Mouse (Mus musculus): ENCODE results near the gene Gm42906.
A peak's percentile ranks its signal among the peaks of the same experiment; 100 is the strongest.

The Gm42906 gene

DNA sequence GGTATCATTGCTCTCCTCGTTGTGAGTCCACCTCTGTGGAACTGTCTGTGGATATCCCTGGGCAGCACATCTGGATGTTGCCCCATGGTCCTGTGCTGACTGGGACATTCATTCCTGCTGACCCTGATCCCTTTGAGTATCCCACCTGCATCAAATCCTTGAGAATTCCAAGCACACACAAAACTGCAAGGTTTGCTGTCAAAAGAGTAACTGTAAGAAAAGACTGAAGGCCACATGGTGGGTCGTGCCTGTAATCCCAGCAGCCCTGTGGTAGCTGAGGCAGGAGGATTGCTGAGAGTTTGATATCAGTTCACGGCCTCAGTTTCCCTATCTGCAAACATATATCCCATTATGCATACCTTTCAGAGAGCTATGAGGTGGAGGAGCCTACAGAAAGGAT, 321.1 kb downstream of the Gm42906 start:
- DNase-seq: no peak

GRCm38 (mm10) chr5:151105054-151105971, 322.6 kb downstream of the Gm42906 start:
- DNase-seq: no peak

GRCm38 (mm10) chr5:151104354-151105053, 323.5 kb downstream of the Gm42906 start:
- peak in 1 of 2 experiments; percentile 37 for DNase-seq

- peak in 1 of 2 experiments; percentile 36 for DNase-seq
Observed at GRCm38 (mm10) chr5:151103284-151103683, 324.7 kb downstream of the Gm42906 start.

DNA sequence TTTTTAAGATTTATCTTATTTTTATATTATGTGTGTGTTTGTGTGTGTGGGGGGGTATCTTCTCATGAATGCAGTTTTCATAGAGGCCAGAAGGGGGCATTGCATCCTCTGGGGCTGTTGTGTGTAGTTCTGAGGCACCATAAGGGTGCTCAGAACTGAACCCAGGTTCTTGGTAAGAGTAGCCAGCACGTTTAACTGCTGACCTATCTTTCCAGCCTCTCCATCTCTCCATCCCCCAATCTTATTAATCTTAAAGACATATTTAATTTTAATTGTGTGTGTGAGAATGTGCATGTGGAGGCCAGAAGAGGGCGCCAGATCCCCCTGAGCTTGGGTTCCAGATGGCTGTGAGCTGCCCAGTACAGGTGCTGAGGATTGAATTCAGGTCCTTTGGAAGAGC, 325.7 kb downstream of the Gm42906 start:
- DNase-seq: no peak

GRCm38 (mm10) chr5:151096012-151096411, 332.0 kb downstream of the Gm42906 start:
- DNase-seq: peak in 1 of 2 experiments; percentile 33

DNA sequence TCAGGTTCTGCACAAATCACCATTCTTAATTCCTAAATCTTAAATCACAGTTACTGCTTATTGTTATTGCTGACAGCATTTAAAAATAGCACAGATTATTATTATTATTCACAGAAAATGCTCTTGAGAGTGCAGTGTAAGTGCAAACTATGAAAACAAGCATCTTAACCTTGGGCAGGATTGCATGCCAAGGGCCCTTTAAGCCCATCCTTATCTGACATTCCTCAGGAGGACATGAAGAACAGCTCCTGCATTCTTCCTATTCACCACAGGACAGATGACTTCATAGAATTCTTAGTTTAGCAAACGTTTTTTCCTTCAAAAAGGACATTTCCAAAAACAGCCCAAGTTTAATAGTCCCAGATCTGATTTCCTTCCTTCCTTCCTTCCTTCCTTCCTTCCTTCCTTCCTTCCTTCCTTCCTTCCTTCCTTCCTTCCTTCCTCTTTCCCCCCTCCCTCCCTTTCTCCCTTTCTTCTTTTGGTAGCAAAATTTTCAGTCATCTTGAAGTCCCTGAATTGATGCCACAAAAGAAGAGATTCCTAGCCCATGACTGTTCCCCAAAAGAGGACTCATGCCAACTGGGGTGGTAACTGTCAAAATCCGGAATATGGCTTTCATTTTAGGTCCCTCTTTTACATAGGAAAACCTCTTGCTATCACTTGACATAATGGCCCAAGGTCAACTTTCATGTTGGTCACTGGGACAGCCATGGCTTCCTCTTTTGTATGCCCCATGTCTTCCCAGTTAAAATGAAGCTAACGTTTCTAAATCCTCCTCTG, 334.9 kb downstream of the Gm42906 start:
- no peak for DNase-seq

- DNase-seq: peak in 1 of 2 experiments; percentile 40
Observed at GRCm38 (mm10) chr5:151090996-151091395, 337.0 kb downstream of the Gm42906 start.

GRCm38 (mm10) chr5:151089201-151089600, 338.8 kb downstream of the Gm42906 start:
- DNase-seq: peak in 1 of 2 experiments; percentile 31

GRCm38 (mm10) chr5:151086425-151087202, 341.3 kb downstream of the Gm42906 start:
- DNase-seq: peak in 1 of 2 experiments; percentile 44

GRCm38 (mm10) chr5:151085749-151086148, 342.2 kb downstream of the Gm42906 start:
- DNase-seq: no peak

DNA sequence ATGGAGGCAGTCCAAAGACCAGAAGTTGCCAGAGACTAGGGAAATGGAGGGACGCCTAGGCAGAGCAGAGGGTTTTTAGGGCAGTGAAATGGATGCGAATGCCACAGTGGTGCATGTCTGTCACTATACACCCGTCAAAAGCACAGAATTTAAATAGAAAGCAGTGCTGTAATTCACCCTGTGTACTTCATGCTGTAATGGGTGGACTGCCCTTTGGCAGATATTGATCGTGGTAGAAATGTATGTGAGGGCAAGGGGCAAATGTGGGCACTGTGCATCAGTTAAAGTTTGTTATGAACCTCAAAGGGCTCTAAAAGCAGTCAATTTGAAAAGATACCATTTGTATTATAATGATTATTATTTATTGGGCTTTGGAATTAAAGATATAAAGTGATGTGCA, 347.7 kb downstream of the Gm42906 start:
- DNase-seq: no peak

DNA sequence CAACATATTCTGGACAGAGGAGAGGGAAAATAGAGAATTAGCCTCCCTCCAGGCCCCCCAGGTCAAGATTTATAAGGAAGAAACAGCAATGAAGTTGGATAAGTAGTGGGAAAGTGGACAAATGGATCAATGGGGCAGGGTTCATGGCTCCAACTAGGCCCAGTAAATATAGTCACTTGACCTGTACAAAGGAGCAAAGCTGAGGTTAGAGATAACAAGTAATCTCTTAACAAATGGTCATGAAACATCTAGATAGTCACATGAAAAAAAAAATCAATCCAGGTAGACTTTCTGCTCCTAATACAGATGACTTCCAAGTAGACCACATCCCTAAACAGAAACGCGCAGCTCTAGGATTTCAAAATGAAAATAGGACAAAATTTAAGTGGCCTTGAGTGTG, 350.0 kb downstream of the Gm42906 start:
- no peak for DNase-seq

DNA sequence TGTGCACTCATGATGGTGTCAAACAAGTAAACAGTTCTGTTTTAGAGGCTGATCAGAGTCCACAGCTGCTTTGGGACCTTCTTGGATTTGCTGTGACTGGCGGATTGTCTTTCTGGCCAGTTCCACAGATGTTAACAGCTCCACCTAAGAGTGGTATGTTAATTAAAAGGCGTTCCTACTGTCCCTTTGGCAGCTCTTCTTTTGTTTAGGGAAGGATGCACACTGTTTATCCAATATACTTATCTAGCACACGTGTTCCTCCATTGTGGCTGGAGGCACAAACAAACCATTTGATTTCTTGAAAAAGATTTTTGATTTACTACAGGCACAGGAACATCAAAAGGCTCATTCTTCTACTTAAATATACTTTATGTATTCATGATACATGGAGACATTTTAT, 351.0 kb downstream of the Gm42906 start:
- no peak for DNase-seq

DNA sequence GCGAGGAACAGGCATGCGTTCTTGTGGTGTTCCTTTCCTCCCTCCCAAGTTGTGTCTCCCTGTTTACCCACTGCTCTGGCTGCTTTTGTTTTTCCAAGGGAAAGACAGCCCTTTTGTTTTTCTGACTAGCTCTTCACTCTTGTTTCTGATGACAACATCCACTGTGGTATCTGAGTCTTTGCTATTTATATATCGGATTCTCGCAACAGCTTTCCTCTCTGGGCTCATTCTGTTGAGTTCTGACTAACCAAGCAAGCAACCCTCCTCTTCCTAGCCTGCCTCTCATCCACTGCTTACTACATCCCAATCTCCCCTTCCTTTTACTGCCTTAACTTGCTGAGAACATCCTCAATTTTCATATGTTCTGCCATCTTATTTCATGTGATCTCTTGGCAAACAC, 353.7 kb downstream of the Gm42906 start:
- DNase-seq: no peak

DNA sequence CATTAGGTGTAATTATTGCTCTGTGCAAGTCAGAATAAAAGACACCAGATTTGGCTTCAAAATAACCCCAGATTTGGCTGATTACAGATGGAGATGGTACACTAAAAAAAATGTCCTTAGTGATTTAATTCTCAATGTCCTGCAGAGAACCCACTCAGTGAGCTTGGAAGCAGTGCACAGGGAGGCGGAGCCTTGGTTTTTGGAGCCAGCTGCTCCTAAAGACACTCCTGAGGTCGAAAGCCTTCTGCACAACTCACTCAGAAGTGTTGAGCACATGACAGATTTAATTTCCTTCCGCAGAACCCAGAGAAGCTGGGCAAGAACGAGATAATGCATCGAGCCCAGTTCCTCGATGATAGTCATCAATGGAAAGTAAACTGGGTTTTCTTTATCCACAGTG, 356.5 kb downstream of the Gm42906 start:
- DNase-seq: no peak

DNA sequence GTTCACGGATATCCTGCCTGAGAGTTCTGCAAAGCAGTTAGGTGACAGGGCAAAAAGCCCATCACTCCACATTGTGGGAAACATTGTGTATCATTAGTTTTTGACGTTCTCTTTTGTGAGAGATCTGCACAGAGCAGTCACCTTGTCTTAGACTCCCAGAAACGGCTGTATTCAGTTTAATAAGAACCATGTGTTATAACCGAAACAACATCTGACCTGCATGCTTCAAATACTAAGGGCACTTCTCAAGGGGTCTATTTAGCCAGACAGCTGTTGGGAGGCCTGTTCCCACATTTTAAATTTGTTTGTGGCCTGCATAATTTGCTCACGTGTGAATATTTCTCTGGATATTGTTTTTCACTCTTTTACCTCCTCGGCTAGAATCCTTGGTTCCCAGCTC, 357.1 kb downstream of the Gm42906 start:
- DNase-seq: no peak

DNA sequence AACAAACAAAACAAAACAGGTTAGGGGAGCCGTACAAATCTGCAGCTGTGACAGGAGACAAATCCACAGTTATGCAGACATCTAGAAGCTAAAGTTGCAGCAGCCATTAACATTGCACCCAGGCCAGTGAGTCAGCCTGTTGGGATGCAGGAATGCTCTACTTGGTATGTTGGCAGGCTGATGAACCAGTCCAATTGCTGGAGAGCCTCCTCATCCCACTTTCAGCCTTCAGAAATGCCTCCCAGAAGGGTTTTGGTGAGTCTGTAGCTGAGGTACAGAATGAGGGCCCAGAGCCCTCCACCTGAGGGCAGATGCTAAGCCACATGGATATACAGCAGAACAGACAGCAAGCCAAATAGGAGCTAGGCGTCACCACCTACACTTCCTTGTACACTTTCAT, 358.4 kb downstream of the Gm42906 start:
- no peak for DNase-seq

- DNase-seq: no peak
Observed at GRCm38 (mm10) chr5:151066016-151066415, 361.9 kb downstream of the Gm42906 start.

GRCm38 (mm10) chr5:151065228-151065627, 362.7 kb downstream of the Gm42906 start:
- peak in 1 of 2 experiments; percentile 34 for DNase-seq

GRCm38 (mm10) chr5:151061942-151062341, 366.0 kb downstream of the Gm42906 start:
- DNase-seq: no peak

DNA sequence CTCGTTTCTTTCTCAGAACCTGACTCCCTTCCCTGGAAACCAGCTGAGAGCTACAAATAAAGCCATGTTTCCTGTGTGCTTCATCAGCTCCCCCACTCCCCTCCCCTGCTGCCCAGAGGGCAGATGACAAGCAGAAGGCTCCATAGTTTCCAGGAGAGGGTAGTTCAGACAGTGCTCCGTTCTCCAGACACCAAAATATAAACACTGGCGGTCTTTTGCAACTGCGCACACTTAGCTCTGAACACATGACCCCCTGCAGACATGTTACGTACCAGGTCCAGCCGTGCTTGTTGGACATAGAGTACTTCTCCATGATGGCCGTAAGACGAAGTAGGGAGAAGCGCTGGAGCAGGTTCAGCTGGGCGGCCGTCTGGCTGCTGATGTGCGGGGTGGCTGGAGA, 367.5 kb downstream of the Gm42906 start:
- peak; percentile 34 to 50 for DNase-seq

All from kidney, postnatal 36 days (tissue).